Mouse (Mus musculus): ENCODE measurements around the gene Parg. TPM values are rescaled to one million over a fixed set of nuclear protein-coding genes. Genes with fewer than 3 reads are reported as not detected.

Gene Parg
- total and polyA plus RNA-seq, 3 experiments: 32.6 to 43.8 TPM; not detected in 1

DNA sequence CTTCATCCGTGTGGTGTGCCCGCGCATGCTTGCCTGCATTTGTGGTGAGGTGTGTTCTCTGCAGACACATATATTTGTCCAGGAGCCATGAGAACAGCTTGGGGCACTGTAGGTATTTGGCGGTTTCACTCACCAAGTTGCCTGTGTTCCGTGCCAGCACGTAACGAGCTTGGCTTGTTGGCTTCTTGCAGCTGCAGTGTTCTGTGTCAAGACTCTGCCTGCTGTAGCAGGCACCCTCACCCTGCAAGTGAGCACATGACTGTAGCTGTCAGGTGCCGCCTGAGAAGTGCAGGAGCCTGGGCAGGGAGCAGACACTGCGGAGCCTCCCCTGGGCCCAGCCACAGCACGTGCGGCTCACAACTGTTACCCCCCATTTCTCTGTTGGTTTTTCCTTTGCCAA is 134.8 kb downstream of the Parg start:
- no peak overlapping the region for H3K9ac ChIP-seq (ENCODE audit: control insufficient read depth, low read depth, low read length, poor library complexity, severe bottlenecking)
- no peak overlapping the region for H3K4me3 ChIP-seq (ENCODE audit: control insufficient read depth in 1 of 2, insufficient read depth in 1 of 2, low read depth in 2 of 2, low read length in 2 of 2)
- no peak for TF ChIP-seq SIN3A (IDR thresholded peaks at IDR 0.05; ENCODE audit: low read length)
- TF ChIP-seq MYC (IDR thresholded peaks at IDR 0.05; ENCODE audit: low read depth, low read length): no peak
- no peak for TF ChIP-seq NELFE (IDR thresholded peaks at IDR 0.05; ENCODE audit: low read depth, low read length)
- no peak for TF ChIP-seq HCFC1 (IDR thresholded peaks at IDR 0.05; ENCODE audit: low read depth, low read length)
- no peak for TF ChIP-seq ZNF384 (IDR thresholded peaks at IDR 0.05; ENCODE audit: low read depth, low read length)
- TF ChIP-seq CHD2 (IDR thresholded peaks at IDR 0.05; ENCODE audit: low read length): no peak
- TF ChIP-seq MAFK (IDR thresholded peaks at IDR 0.05; ENCODE audit: borderline replicate concordance, low read depth, low read length): no peak
- no peak for TF ChIP-seq USF1 (IDR thresholded peaks at IDR 0.05; ENCODE audit: low read depth, low read length)
- no peak for TF ChIP-seq ZMIZ1 (IDR thresholded peaks at IDR 0.05; ENCODE audit: low read depth, low read length)
- no peak for TF ChIP-seq POLR2AphosphoS5 (IDR thresholded peaks at IDR 0.05; ENCODE audit: borderline replicate concordance, low read depth, low read length)
- H3K9me3 ChIP-seq (replicated peaks; ENCODE audit: insufficient read depth, low read length): no peaks in the 10 kb centered on the region
- no peaks in the 10 kb centered on the region for H3K27me3 ChIP-seq (ENCODE audit: control insufficient read depth in 1 of 2, insufficient read depth in 2 of 2, low read length in 2 of 2)
- no peak for DNase-seq (ENCODE audit: low read depth, low spot score)
- H3K27ac ChIP-seq (ENCODE audit: control insufficient read depth, low read depth, low read length): no peak overlapping the region
- no peaks in the 10 kb centered on the region for H3K79me2 ChIP-seq (ENCODE audit: control insufficient read depth, insufficient read depth, low read length, poor library complexity)
- no peaks in the 10 kb centered on the region for H3K36me3 ChIP-seq (ENCODE audit: control insufficient read depth in 1 of 2, insufficient read depth in 2 of 2, low read length in 2 of 2)
- H3K4me1 ChIP-seq (ENCODE audit: control insufficient read depth in 1 of 2, insufficient read depth in 2 of 2, low read length in 2 of 2): no peaks in the 10 kb centered on the region

DNA sequence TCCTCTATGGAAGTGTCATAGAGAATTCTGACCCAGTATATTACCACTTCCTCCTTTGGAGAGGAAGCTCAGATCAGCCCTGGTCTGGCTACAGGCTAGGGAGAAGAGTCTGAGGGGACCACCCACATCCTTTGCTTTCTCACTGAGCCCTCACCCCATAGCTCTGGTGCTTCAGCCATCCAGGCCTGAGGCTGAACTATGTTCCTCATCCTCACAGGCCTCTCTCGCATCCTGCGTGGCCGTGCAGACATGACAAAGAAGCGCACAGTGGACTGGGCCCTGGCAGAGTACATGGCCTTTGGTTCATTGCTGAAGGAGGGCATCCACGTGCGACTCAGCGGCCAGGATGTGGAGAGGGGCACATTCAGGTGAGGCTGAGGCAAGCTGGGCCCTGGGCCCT is 140.1 kb downstream of the Parg start:
- Histone ChIP-seq H3K9me3 (replicated peaks; ENCODE audit: insufficient read depth, low read length) (no peaks in the 10 kb centered on the region), H3K79me2 (ENCODE audit: control insufficient read depth, insufficient read depth, low read length, poor library complexity) (no peaks in the 10 kb centered on the region), H3K36me3 (ENCODE audit: control insufficient read depth in 1 of 2, insufficient read depth in 2 of 2, low read length in 2 of 2) (no peaks in the 10 kb centered on the region), H3K27me3 (ENCODE audit: control insufficient read depth in 1 of 2, insufficient read depth in 2 of 2, low read length in 2 of 2) (no peaks in the 10 kb centered on the region), H3K4me3 (ENCODE audit: control insufficient read depth in 1 of 2, insufficient read depth in 1 of 2, low read depth in 2 of 2, low read length in 2 of 2) (no peak overlapping the region), H3K9ac (ENCODE audit: control insufficient read depth, low read depth, low read length, poor library complexity, severe bottlenecking) (no peak overlapping the region), H3K27ac (ENCODE audit: control insufficient read depth, low read depth, low read length) (no peak overlapping the region), H3K4me1 (ENCODE audit: control insufficient read depth in 1 of 2, insufficient read depth in 2 of 2, low read length in 2 of 2) (no peaks in the 10 kb centered on the region)
- no peak for TF ChIP-seq HCFC1 (IDR thresholded peaks at IDR 0.05; ENCODE audit: low read depth, low read length)
- DNase-seq (ENCODE audit: low read depth, low spot score): no peak

DNA sequence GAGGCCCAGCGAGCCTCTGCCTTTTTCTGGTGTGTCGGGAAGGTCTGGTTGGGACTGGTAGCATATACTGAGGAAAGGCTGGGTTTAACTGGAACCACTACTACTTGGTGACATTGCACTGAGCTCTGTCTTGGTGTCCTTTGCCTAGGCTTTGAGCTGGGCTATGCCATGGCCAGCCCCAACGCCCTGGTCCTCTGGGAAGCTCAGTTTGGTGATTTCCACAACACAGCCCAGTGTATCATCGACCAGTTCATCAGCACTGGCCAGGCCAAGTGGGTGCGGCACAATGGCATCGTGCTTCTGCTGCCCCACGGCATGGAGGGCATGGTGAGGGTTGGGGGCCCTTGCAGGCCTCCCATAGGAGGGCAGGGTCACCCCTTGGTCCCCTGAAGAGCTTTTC is 142.4 kb downstream of the Parg start:
- H3K4me3 ChIP-seq (ENCODE audit: control insufficient read depth in 1 of 2, insufficient read depth in 1 of 2, low read depth in 2 of 2, low read length in 2 of 2): no peak overlapping the region
- H3K9ac ChIP-seq (ENCODE audit: control insufficient read depth, low read depth, low read length, poor library complexity, severe bottlenecking): no peak overlapping the region
- H3K36me3 ChIP-seq (ENCODE audit: control insufficient read depth in 1 of 2, insufficient read depth in 2 of 2, low read length in 2 of 2): no peaks in the 10 kb centered on the region
- no peaks in the 10 kb centered on the region for H3K9me3 ChIP-seq (replicated peaks; ENCODE audit: insufficient read depth, low read length)
- TF ChIP-seq MXI1 (IDR thresholded peaks at IDR 0.05; ENCODE audit: low read depth, low read length) (no peak), UBTF (IDR thresholded peaks at IDR 0.05; ENCODE audit: borderline replicate concordance, insufficient read depth, low read depth, low read length) (no peak), MEF2A (IDR thresholded peaks at IDR 0.05; ENCODE audit: extremely low read depth, insufficient replicate concordance, low read depth, low read length, poor library complexity, severe bottlenecking) (no peak)
- no peak overlapping the region for H3K27ac ChIP-seq (ENCODE audit: control insufficient read depth, low read depth, low read length)
- no peaks in the 10 kb centered on the region for H3K4me1 ChIP-seq (ENCODE audit: control insufficient read depth in 1 of 2, insufficient read depth in 2 of 2, low read length in 2 of 2)
- H3K27me3 ChIP-seq (ENCODE audit: control insufficient read depth in 1 of 2, insufficient read depth in 2 of 2, low read length in 2 of 2): no peaks in the 10 kb centered on the region
- DNase-seq (ENCODE audit: low read depth, low spot score): no peak
- H3K79me2 ChIP-seq (ENCODE audit: control insufficient read depth, insufficient read depth, low read length, poor library complexity): no peaks in the 10 kb centered on the region

Data from MEL (cell line).